Mouse (Mus musculus) activated CD4-positive, CD25-positive, alpha-beta regulatory T cell, adult 4 months (primary cell): ENCODE data around the gene C1rl. TPM values are rescaled to one million over a fixed set of nuclear protein-coding genes. Genes with fewer than 3 reads are reported as not detected.
"Not testable (repeated sequence)": the region's sequence is repeated elsewhere in the genome, so short reads cannot be mapped to it uniquely, and the experiment has no call there.

Experiments used
- ATAC-seq: one replicate; pipeline ENCODE4 v1.8.0; 2017
- polyA plus RNA-seq, 2 experiments: library from polyadenylated mRNA; unstranded; fragments of 100-300 nt; shearing (Covaris generic); gene quantifications; one replicate each; pipeline ENCODE4 v1.2.1; 2017

Gene C1rl
- polyA plus RNA-seq, 2 experiments from 2014 or later, result not detected

DNA sequence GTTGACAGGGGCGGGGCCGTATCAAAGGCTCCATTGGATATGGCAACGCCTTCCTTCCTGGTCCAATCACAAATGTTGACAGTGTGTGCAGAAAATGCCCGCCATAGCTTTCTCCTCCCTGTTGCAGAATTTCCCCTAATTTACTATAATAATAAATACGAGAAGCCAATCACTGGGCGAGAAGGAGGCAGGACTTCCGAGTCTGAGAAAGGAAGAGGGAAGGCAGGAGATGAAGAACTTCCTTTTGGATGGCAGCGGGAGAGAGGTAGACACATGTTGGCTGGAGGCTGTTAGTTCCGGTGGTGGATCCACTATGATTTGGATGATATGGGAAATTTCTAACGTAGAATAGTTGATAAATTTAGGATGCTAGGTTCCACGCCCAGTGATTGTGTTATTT lies 18.3 kb upstream of the C1rl start:
- ATAC-seq, result no peak

DNA sequence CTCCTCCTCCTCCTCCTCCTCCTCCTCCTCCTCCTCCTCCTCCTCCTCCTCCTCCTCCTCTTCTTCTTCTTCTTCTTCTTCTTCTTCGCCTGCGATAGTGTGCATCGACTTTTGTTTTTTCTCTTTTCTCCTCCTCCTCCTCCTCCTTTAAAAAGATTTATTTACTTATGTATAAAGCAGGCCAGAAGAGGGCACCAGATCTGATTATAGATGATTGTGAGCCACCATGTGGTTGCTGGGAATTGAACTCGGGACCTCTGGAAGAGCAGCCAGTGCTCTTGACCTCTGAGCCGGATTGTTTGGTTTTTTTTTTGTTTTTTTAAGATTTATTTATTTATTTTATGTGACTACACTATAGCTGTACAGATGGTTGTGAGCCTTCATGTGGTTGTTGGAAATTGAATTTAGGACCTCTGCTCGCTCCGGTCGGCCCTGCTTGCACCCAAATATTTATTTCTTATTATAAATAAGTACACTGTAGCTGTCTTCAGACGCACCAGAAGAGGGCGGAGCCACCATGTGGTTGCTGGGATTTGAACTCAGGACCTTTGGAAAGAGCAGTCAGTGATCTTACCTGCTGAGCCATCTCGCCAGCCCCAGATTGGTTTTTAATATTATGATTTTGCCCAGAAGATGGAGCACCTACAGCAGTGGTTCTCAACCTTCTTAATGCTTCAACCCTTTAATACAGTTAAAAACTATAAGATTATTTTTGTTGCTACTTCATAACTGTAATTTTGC lies 17.4 kb upstream of the C1rl start:
- not testable (repeated sequence) for ATAC-seq

DNA sequence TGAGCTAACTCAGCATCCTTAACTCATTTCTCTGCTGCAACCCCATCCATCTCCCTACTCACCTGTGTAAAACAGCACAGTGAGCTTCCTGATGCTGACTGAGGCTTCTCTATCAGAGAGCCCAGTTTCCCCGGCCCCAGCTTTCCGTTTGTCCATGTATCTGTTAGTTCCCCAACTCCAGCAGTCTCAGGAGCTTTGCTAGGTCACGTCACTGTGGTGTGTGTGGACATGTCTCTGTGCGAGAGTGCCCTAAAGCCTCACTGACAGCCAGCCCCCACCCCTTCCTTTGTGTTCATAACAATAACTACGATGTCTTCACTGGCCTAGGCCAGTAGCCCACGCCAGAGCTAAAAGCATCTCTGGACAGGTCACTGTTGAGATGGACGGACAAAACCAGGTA lies 16.7 kb upstream of the C1rl start:
- no peak for ATAC-seq

DNA sequence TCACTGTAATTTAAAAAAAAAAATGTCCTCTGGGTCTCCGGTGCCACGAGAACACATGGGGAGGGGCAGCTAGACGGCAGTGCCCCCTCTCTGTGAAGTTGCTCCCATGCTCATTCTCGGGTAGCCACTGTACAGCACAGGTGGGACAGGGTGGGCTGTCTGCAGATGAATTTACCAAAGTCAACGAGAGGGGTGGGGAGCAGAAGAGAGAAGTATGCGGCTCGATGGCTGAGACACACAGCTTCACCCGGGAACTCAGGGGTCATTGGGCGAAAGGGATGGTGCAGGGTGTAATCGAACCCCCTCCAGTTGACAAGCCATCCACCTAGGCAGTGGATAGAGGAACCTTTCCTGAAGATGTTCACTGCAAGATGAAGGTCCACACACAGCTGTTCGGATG lies 16.1 kb upstream of the C1rl start:
- ATAC-seq, result no peak

DNA sequence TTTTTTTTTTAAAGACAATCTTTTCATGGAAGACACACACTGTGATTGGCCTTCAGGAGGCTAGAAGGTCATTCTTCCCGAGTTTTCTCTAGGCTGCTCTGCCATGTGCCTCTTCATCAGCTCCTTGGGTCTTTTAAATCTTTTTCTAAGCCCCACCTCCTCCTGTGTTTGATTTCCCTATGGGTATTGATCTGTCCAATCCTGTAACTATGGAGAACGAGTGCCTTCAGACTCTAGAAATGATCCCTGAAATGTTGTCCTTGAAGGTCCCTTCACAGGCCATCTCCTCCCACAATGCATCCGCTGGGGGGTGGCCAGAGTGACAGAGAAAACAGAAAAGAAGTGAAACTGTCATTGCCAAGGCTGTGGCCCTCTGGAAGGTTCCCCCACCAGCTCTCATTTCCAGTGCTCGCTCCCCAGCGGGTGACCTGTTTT lies 15.7 kb upstream of the C1rl start:
- ATAC-seq, result no peak

DNA sequence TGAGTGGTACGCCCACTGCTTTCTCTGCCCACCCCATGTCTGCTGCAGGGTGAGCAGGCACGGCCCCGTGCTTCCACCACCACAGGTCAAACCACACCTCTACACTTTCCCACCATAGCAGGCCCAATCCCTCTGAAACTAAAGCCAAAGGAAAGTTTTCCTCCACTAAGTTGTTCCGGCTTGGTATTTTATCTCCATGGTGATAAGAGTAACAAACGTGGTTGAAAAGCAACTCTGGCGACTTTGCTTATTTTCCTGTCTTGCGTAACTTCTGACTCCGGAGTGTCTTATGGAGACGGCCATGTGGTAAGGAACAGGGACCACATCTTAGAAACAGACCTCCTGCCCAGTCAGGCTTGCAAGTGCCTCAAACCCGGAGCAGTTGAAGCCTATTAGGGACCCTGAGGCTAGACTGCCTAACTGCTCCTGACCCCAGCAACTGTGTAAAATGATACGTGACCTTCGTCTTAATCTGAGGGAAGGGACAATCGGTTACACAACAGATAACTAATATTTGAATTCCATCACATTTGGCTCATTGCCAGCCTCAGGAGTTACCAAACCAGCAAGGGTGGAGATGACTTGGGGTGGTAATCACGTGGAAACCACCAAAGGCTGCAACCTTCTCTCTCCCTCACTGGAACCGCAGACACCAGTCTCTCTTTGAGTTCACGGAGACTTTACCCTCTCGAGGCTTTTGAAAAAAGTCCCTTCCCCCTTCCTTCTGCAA lies 14.8 kb upstream of the C1rl start:
- ATAC-seq, result no peak

DNA sequence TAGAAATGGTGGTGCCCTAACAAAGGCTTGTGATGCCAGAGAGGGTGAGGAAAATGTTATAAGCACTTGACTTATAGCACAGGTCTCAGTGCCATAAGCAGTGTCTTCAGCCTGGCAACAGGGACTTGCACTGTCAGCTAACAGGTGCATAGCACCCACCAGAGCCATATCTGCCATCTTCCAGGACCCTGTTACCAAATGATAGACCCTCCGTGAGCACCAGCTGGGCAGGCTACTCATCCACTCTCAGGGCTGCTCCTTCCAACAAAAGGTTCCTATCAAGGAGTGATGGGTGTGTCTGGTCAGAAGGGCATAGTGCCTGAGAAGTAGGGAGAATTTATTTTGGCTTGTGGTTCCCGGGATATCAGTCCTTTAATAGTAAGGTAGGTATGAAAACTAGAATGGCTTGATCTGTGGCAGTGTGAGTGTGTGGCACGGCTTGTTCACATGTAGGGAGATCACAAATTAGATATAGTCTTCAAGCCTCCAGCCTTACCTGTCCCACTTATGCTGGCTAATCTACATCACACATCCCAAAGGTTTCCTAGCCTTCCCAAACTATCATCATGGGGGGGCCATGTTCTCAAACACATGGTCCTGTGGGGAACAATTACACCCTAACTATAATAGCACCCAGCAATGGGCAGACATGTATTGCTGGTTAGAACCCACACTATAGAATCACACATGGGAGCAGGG lies 13.9 kb upstream of the C1rl start:
- ATAC-seq, result no peak

DNA sequence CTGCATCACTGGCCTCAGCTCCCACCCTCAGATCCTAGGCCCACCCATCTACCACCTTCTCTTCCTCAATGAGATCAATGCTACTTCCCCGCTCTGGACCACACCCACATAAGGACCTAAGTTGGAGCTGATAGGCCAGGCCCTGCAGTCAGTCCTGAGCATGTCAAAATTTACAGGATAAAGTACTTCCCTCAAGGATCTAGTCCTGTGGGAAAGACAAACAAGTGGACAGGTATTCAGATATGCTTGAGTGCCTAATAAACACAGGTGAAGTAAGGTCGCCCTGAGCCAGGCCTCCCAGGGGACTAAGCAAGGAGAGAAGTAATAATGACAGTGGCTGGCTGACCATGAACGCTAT lies 13.4 kb upstream of the C1rl start:
- ATAC-seq, result no peak

DNA sequence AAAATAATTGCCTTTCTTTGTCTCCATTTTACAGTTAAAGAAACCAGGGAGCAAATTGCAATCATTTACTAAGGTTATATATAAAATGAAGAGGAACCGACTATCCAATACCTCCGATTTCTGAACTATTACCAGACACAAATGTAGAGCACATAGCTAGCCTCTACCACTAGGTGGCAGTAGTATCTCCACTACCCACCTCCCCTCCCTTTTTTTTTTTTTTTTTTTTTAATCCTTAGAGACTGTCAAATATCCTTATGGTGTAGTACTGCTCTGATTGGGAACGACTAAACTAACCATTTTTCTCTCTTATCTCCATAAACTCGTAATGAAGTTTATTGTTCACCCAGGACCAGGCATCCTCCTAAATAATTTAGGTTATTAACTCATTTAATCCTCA lies 12.6 kb upstream of the C1rl start:
- ATAC-seq, result no peak

DNA sequence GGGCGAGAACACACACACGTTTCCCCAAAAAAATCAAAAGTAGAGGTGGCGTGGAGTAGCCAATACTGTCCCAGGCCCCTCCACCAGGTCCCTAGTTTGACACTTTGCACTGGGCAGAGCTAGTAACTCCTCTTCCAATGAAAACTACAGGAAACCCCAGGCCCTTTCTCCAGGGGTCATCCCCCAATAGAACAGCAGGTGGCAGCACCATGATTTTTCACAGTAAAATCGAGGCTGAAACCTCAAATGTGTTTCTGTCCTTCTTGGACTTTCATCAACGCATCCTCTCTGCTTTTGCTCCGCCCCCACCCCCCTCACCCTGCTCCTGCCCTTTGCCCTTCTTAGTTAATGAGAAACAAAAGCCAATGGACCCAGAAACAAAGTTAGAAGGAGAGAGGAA lies 11.3 kb upstream of the C1rl start:
- ATAC-seq, result peak; percentile 57

DNA sequence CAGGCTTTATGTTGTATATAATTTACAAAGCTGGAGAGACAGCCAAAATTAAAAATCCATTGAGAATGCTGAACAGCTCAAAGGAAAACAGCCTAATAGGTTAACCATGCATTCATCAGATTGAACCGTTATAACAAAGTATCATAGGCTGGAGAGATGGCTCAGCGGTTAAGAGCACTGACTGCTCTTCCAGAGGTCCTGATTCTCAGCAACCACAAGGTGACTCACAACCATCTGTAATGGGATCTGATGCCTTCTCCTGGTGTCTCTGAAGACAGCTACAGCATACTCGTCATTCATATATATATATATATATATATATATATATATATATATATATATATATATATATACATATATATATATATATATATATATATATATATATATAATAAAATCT lies 9.1 kb upstream of the C1rl start:
- ATAC-seq, result not testable (repeated sequence)

DNA sequence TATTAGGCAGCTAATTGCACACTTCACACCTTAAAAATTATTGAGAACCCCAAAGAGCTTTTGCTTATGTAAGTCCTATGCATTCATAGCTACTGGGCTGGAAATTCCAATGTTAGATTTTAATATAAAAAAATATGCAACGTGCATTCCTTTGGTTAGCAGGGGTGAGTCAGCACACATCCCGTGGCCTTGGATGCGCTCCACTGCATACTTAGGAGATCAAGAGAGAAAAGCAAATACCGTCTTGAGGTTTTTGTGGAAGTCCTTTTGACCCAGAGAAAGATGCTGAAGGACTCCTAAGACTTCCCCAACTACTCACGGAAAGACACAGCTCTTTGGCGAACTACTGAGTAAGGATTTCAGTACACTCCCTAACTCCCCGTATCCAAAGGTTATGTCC lies 8.1 kb upstream of the C1rl start:
- ATAC-seq, result no peak

DNA sequence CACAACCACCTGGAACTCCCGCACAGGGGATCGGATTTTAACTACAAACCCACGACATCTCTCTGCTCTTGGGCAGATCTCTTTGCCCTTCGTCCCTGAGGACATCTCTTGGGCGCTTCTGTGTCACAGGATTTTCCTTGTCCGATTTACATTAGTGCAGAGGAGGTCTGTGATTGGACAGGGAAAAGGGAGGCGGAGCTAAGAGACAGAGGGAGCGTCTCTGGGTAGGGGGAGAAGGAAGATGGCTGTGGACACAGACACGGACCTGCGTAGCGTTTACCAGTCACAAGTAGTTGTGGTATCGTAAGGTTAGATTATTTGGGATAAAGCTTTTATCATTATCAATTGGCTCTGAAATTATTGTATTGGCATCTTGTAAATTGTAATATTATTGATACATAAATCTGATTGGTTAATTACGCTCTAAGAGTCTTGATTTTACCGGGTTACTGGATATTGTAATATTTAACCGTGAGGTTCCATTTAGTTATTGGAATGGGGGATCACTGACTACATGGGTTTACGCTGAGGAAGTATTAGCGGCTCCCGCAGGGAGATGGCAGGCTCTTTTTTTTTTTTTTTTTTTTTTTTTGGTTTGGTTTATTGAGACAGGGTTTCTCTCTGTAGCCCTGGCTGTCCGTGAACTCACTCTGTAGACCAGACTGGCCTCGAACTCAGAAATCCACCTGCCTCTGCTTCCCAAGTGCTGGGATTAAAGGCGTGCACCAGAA lies 7.3 kb upstream of the C1rl start:
- ATAC-seq, result no peak

DNA sequence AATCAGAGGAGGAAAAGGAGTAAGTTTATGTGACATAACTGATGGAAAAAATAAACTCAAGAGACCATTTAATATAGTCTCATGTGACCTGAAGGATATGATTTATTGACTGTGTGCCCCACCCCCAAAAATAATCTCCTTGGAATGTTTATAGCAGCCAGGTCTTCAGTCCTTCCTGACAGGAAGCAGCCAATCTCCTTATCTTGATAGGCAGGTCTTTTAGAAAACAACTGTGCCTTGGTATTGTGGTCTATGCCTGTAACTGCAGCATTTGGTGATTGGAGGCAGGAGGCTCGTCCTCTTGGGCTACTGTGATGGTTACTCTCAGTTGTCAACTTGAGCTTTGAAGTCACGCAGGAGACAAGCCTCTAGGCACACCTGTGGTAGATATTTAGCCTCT lies 5.4 kb upstream of the C1rl start:
- no peak for ATAC-seq

DNA sequence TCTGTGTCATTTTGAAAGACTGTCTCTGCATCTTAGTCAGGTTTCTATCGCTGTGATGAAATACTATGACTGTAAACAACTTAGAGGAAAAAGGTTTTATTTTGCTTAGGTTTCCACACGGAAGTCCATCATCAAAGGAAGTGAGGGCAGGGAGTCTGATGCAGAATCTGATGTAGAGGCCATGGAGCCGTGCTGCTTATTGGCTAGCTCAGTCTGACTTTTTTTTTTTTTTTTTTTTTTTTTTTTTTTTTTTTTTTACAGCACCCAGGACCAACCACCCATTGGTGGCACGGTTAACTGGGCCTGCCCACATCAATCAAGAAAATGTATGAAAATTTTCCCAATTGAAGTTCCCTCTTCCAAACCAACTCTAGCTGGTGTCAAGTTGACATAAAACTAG lies 4.0 kb upstream of the C1rl start:
- no peak for ATAC-seq

DNA sequence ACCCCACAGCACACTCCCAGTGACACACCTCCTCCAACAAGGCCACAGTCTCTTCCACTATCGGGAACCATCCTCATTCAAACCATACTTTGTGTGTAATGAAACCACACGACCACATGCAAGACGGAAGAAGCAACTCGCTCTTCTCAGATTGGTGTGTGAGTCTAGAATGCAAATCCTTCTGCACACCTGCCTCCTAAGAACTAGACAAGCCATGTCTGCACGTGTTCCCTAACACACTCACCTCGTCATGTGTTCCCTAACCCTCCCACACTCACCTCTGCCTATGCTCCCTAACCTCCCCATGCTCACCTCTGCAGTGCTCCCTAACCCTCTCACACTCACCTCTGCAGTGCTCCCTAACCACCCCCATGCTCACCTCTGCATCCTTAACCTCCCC lies 1.5 kb upstream of the C1rl start:
- no peak for ATAC-seq

DNA sequence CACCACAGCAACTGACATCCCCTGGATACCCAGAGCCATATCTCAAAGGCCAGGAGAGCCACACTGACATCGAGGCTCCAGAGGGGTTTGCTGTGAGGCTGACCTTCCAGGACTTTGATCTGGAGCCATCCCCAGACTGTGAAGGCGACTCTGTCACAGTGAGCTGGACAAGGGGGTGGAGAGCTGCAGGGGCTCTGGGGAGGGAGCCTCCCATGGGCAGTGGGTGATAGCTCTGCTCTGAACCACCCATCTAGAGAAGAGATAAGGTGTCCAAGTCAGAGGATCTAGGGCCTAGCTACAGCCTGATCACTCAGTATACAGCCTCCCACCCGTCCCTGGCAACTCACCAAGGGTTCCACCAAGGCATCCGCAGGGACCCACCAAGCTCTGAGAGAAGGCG lies 973 bp downstream of the C1rl start:
- ATAC-seq, result no peak

DNA sequence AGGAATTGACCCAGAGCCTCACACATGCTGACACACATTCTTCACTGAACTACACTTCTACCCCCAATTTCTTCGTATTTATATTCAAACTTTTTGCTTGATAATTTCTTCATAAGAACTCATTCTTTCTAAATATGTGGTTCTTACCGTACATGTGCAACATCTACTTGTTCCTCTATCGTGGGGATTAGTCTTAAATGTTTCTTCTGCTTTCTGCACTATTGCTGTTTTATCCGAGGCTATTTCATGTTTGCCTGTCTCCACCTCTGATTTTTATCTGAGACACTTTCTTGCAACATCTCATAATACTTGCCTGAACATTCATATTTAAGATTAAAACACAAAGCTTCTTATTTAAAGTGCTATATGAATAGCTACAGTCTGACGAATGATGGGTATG lies 3.1 kb downstream of the C1rl start:
- ATAC-seq, result no peak

DNA sequence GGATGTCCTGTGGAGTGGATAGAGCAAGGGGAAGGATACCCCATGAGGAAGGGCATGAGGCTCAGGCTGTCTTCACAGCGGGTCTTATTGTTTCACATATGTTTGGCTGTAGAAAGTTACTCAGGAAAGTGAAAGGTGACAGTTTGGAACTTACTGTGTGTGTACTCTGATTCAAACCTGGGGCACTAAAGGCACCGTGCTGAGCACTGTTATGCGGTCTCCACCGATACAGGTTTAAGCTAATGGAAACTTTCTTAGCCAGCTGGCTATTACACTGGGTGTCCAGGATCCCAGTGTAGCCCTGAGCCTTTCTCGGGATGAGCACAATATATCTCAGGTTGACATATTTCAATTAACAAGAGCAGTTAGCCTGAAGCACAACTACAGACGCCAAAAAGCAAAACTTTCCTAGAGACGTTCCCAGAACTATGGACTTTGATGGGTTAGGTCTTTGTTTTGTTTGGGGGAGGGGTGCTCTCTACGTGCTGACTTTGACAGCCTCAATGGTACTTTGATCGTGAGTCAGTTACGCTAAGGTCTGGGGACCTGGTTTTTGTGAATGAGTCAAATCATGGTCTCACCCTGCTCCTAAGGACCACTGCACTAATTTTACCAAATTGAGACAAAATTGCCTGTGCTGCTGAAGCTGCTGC lies 7.1 kb downstream of the C1rl start:
- no peak for ATAC-seq

DNA sequence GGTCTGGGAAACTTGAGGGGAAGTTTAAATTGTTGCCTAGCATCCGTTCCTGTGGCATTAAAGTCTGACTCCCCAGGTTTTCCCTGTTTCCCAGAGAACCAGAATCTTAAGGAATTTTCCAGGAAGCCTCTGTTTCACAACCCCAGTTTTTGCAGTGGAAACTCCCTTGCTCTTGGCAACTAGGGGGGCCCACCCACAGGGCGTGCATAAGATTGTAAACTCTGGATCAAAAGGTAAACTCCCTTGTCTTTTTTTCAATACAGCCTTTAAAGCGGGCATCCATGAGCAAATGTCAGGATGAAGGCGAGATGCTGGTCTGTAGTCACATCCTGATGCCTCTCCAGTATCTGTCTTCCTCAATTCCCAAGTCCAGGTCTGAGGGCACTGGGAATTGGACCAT lies 8.6 kb downstream of the C1rl start:
- no peak for ATAC-seq

DNA sequence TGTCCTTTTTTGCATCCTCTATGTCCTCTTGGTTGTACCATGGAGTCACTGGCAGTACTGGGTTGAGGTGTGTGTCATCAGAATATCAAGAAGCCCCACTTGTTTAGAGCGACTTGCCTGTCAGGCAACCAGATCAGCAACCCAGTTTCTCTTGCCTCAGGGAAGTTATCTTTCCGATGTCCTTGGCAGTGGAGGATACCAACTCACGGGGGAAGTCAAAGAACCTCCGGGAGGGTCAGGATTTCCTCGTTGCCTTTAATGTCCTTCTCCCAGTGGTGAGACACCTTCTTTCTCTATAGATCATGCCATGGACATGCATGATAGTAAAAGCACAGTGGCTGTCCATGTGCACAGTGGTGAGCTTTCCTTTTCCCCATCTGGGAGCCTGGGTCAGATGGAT lies 9.1 kb downstream of the C1rl start:
- ATAC-seq, result no peak

DNA sequence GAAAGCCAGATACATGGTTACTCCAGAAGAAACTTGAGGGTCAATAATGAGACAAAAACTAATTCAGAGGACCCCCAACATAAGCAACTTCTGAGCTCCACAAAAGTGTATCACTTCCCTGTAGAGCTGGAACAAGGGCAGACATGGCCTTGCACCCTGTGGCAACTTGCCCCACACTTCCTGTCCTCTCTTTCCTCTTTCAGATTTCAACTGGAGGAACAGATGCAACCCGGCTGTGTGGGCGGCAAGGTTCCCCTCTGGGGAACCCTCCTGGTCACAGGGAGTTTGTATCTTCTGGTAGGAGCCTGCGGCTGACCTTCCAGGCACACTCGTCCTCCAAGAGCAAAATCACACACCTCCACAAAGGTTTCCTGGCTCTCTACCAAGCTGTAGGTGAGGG lies 12.1 kb downstream of the C1rl start:
- no peak for ATAC-seq

DNA sequence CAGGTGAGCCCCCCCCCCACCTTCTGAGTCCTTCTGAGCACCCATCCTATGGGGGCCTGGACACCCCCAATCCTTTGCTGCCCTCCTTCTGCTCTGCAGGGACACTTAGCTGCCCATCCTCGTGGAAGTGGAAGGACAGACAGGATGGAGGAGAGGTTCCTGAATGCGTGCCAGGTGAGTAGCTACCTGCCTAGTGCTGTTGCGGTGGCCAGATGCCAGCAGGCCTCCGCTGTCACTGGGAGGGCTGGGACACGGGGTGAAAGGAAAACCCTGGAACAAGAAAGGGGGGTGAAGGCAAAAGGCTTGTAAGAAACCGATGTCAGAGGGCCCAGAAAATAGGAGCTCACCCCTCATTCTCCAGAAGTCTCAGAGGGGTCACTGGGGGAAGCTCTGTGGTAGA lies 14.1 kb downstream of the C1rl start:
- no peak for ATAC-seq
